ENCODE assay signal across 27 mouse cellular contexts in genomic region chr17:32356766-32357760, GRCm38 (mm10). TPM values are rescaled to one million over a fixed set of nuclear protein-coding genes. Genes with fewer than 3 reads are reported as not detected.
DNase-seq lines count a peak whose midpoint lies in the region; TF ChIP-seq lines count a peak whose summit lies in the region.
"Had no signal": no experiment of that assay in that cellular context is flagged by ENCODE, and none has a peak within 500 bp of the region (broad histone marks: within the 10 kb centered on the region; RNA-seq: fewer than 3 reads in every experiment).

No protein-coding gene starts in this region.

- no peak overlapping the region for H3K27ac ChIP-seq in heart, adult 2 months
- H3K27ac ChIP-seq in ES-Bruce4 (ENCODE audit: insufficient read depth, low read length), result no peak overlapping the region
- H3K27ac ChIP-seq in forebrain, embryonic 10.5 days, result no peak overlapping the region
- H3K27ac ChIP-seq: embryonic facial prominence, embryonic 12.5 days; hindbrain, embryonic 10.5 days; hindbrain, embryonic 15.5 days; liver, embryonic 14.5 days; macrophage had no signal

- H3K9me3 ChIP-seq in E14TG2a.4 (ENCODE audit: low read length) (no peaks in the 10 kb centered on the region), ES-Bruce4 (replicated peaks; ENCODE audit: control insufficient read depth, insufficient read depth, low read length, poor library complexity, severe bottlenecking) (no peaks in the 10 kb centered on the region)
- no peaks in the 10 kb centered on the region for H3K9me3 ChIP-seq in forebrain, embryonic 10.5 days
- H3K9me3 ChIP-seq: embryonic facial prominence, embryonic 12.5 days; G1E; hindbrain, embryonic 10.5 days; hindbrain, embryonic 15.5 days had no signal

- intact Hi-C loops in heart, adult 2 months (cut with DNase I), result no loop called here

- peak; percentile 88 for DNase-seq in heart, adult 11 months
- no peak for DNase-seq in heart, adult 2 months
- DNase-seq in adrenal gland, postnatal 25 days, result peak; percentile 54
- DNase-seq in thymus, adult 18-20 months, result no peak
- DNase-seq in forebrain, embryonic 10.5 days (ENCODE audit: extremely low spot score, low spot score), result no peak
- DNase-seq: B cell, adult 2 months; cerebellum, adult 8-10 months; cerebellum, postnatal 36 days; gastrocnemius, postnatal 25 days; heart, adult 18-20 months; heart, postnatal 14 days; kidney, adult 11 months; kidney, postnatal 25 days; liver; lung, adult 2 months; lung, postnatal 10 days; midbrain, embryonic 14.5 days; right cerebral cortex, adult 18-20 months; thymus, postnatal 14 days had no signal

- H3K27me3 ChIP-seq in heart, adult 2 months (ENCODE audit: control insufficient read depth, insufficient read depth, low read length), result no peaks in the 10 kb centered on the region
- H3K27me3 ChIP-seq in E14TG2a.4 (ENCODE audit: insufficient read depth, low read length) (no peaks in the 10 kb centered on the region), ES-Bruce4 (ENCODE audit: control insufficient read depth, insufficient read depth, low read length, poor library complexity, severe bottlenecking) (no peaks in the 10 kb centered on the region)
- H3K27me3 ChIP-seq in forebrain, embryonic 10.5 days (ENCODE audit: poor library complexity, severe bottlenecking), result no peaks in the 10 kb centered on the region
- H3K27me3 ChIP-seq: embryonic facial prominence, embryonic 12.5 days; hindbrain, embryonic 15.5 days had no signal

- no peak for TF ChIP-seq POLR2A in heart, adult 2 months (IDR thresholded peaks at IDR 0.05; ENCODE audit: insufficient read depth, low read depth, low read length)
- TF ChIP-seq POLR2A in ES-Bruce4 (IDR thresholded peaks at IDR 0.05; ENCODE audit: insufficient read depth, low read length), result no peak

- H3K79me2 ChIP-seq in heart, adult 2 months (replicated peaks; ENCODE audit: control insufficient read depth, insufficient read depth, low read length), result peaks cover 2% of the 10 kb centered on the region; the same call in 1 of the 2 replicates

- TF ChIP-seq EP300 in heart, adult 2 months (IDR thresholded peaks at IDR 0.05; ENCODE audit: insufficient read depth, low read depth, low read length), result no peak
- peak; percentile 24; the same call in 1 of the 2 replicates for TF ChIP-seq EP300 in ES-Bruce4 (IDR thresholded peaks at IDR 0.05; ENCODE audit: insufficient read depth, low read depth, low read length)

- H3K4me3 ChIP-seq in heart, adult 2 months, result no peak overlapping the region
- peak overlapping the region; percentile 41 for H3K4me3 ChIP-seq in E14TG2a.4 (replicated peaks; ENCODE audit: low read length)
- H3K4me3 ChIP-seq in ES-Bruce4 (ENCODE audit: low read depth, low read length), result no peak overlapping the region
- no peak overlapping the region; the same call in 1 of the 2 replicates for H3K4me3 ChIP-seq in forebrain, embryonic 10.5 days
- H3K4me3 ChIP-seq: embryonic facial prominence, embryonic 12.5 days; hindbrain, embryonic 10.5 days; hindbrain, embryonic 15.5 days had no signal

- no peak overlapping the region for H3K9ac ChIP-seq in heart, adult 2 months (ENCODE audit: low read depth, low read length)
- no peak overlapping the region for H3K9ac ChIP-seq in ES-Bruce4 (ENCODE audit: low read depth, poor library complexity, severe bottlenecking)
- H3K9ac ChIP-seq: embryonic facial prominence, embryonic 12.5 days; hindbrain, embryonic 15.5 days; liver, embryonic 14.5 days had no signal

- H3K4me1 ChIP-seq in heart, adult 2 months (ENCODE audit: control insufficient read depth, insufficient read depth, low read length), result no peaks in the 10 kb centered on the region
- H3K4me1 ChIP-seq in E14TG2a.4 (replicated peaks; ENCODE audit: low read depth, low read length) (peaks cover 96% of the 10 kb centered on the region), ES-Bruce4 (ENCODE audit: control insufficient read depth, insufficient read depth, low read length) (no peaks in the 10 kb centered on the region)
- H3K4me1 ChIP-seq in forebrain, embryonic 10.5 days, result peaks cover 13% of the 10 kb centered on the region; the same call in 1 of the 2 replicates
- H3K4me1 ChIP-seq: embryonic facial prominence, embryonic 12.5 days had no signal

- H3K36me3 ChIP-seq in heart, adult 2 months (ENCODE audit: control insufficient read depth, insufficient read depth, low read length), result no peaks in the 10 kb centered on the region; the same call in 1 of the 2 replicates
- H3K36me3 ChIP-seq in E14TG2a.4 (ENCODE audit: insufficient read depth, low read length) (peaks cover 89% of the 10 kb centered on the region), ES-Bruce4 (ENCODE audit: control insufficient read depth, insufficient read depth, low read length, poor library complexity, severe bottlenecking) (peaks cover 65% of the 10 kb centered on the region)
- peaks cover 89% of the 10 kb centered on the region for H3K36me3 ChIP-seq in forebrain, embryonic 10.5 days (replicated peaks)

- no peak for TF ChIP-seq CTCF in heart, adult 2 months (IDR thresholded peaks at IDR 0.05)
- TF ChIP-seq CTCF in E14TG2a.4 (conservative IDR thresholded peaks at IDR 0.05; ENCODE audit: low read length) (no peak), ES-Bruce4 (IDR thresholded peaks at IDR 0.05; ENCODE audit: low read depth, low read length) (no peak)

- 87% methylated on average over 24 of the region's 24 CpGs for WGBS in heart, adult 2 months
- 92% methylated on average over 24 of the region's 24 CpGs for WGBS in forebrain, embryonic 10.5 days

RNA-seq across cellular contexts. Expression of gene Akap8l, which starts 6.7 kb away (rescaled TPM):
- 10 to 100 TPM; 50.3 to 51.2 TPM for total RNA-seq in heart, adult 2 months (2021)
- polyA plus RNA-seq in heart, adult 2 months (2012; rRNA removed), result 55.1 and 67.3 TPM in 2 replicates
- 67.7 and 78.8 TPM in 2 replicates for polyA plus RNA-seq in ES-Bruce4 (2011; ENCODE audit: insufficient read depth, insufficient read length, low read depth, missing spikeins)
- 163 and 192 TPM in 2 replicates for total RNA-seq in adrenal gland, postnatal 25 days (2021)
- polyA plus RNA-seq in forebrain, embryonic 10.5 days (2016; fragmentation: Nextera tagmentation; extraction: Ambion mirVana), result 79.0 and 79.9 TPM in 2 replicates

RNA-seq across cellular contexts. Expression of gene Wiz, which starts 32.2 kb away (rescaled TPM):
- total RNA-seq in heart, adult 2 months (2021), result 10 to 100 TPM; 16.0 to 16.6 TPM
- 17.2 and 17.4 TPM in 2 replicates for polyA plus RNA-seq in heart, adult 2 months (2012; rRNA removed)
- polyA plus RNA-seq in ES-Bruce4 (2011; ENCODE audit: insufficient read depth, insufficient read length, low read depth, missing spikeins), result 56.3 and 69.9 TPM in 2 replicates
- total RNA-seq in adrenal gland, postnatal 25 days (2021), result 55.4 and 58.3 TPM in 2 replicates
- polyA plus RNA-seq in forebrain, embryonic 10.5 days (2016; fragmentation: Nextera tagmentation; extraction: Ambion mirVana), result 24.9 and 25.9 TPM in 2 replicates

RNA-seq across cellular contexts. Expression of gene Akap8, which starts 36.0 kb away (rescaled TPM):
- 10 to 100 TPM; 38.9 to 40.7 TPM for total RNA-seq in heart, adult 2 months (2021)
- polyA plus RNA-seq in heart, adult 2 months (2012; rRNA removed), result 32.2 and 40.4 TPM in 2 replicates
- polyA plus RNA-seq in ES-Bruce4 (2011; ENCODE audit: insufficient read depth, insufficient read length, low read depth, missing spikeins), result 135 and 154 TPM in 2 replicates
- 85.2 and 89.0 TPM in 2 replicates for total RNA-seq in adrenal gland, postnatal 25 days (2021)
- polyA plus RNA-seq in forebrain, embryonic 10.5 days (2016; fragmentation: Nextera tagmentation; extraction: Ambion mirVana), result 144 and 147 TPM in 2 replicates

RNA-seq across cellular contexts. Expression of gene Rasal3, which starts 46.3 kb away (rescaled TPM):
- under 1 TPM; 0.70 to 0.98 TPM for total RNA-seq in heart, adult 2 months (2021)
- 1.1 and 4.2 TPM in 2 replicates for polyA plus RNA-seq in heart, adult 2 months (2012; rRNA removed)
- polyA plus RNA-seq in ES-Bruce4 (2011; ENCODE audit: insufficient read depth, insufficient read length, low read depth, missing spikeins), result 0.20 and 0.96 TPM in 2 replicates
- 0.57 and 1.2 TPM in 2 replicates for total RNA-seq in adrenal gland, postnatal 25 days (2021)
- polyA plus RNA-seq in forebrain, embryonic 10.5 days (2016; fragmentation: Nextera tagmentation; extraction: Ambion mirVana), result 0.50 and 0.52 TPM in 2 replicates

Comparison
In these comparisons a context has a peak if more than half of its experiments do, and no peak if none do; other contexts are left out.
1. DNase-seq: peak in heart, adult 11 months (single experiment) and adrenal gland, postnatal 25 days (single experiment); none in heart, adult 2 months (0 of 2), thymus, adult 18-20 months (0 of 2) and forebrain, embryonic 10.5 days (single experiment).